Mouse (Mus musculus) liver, embryonic 12.5 days (tissue): ENCODE measurements around the gene Tmem223. TPM values are rescaled to one million over a fixed set of nuclear protein-coding genes. Genes with fewer than 3 reads are reported as not detected.

Source experiments
- ATAC-seq: fragments of 200-750 bp; cut with Nextera tagmentation; 2 replicates; pipeline ENCODE4 v1.8.0; 2017; ENCODE audit warnings: moderate number of reproducible peaks, mild to moderate bottlenecking, moderate library complexity
- H3K27ac ChIP-seq: fragments of 300-500 bp; sonication (generic); 2 replicates; pipeline ENCODE4 v1.5.1; 2016; ENCODE audit warnings: mild to moderate bottlenecking
- H3K27me3 ChIP-seq: fragments of 300-500 bp; sonication (generic); replicated peaks from 2 replicates; pipeline ENCODE4 v1.6.1; 2016; ENCODE audit warnings: mild to moderate bottlenecking, moderate library complexity
- H3K36me3 ChIP-seq: fragments of 300-500 bp; sonication (generic); 2 replicates; pipeline ENCODE4 v1.6.1; 2016; ENCODE audit warnings: mild to moderate bottlenecking, moderate library complexity
- H3K4me1 ChIP-seq: fragments of 300-500 bp; sonication (generic); 2 replicates; pipeline ENCODE4 v1.6.1; 2016
- H3K4me2 ChIP-seq: fragments of 300-500 bp; sonication (generic); 2 replicates; pipeline ENCODE4 v1.6.1; 2016; ENCODE audit warnings: mild to moderate bottlenecking, moderate library complexity
- H3K4me3 ChIP-seq: fragments of 300-500 bp; sonication (generic); 2 replicates; pipeline ENCODE4 v1.5.1; 2016; ENCODE audit warnings: mild to moderate bottlenecking, moderate library complexity
- H3K9ac ChIP-seq: fragments of 300-500 bp; sonication (generic); 2 replicates; pipeline ENCODE4 v1.6.1; 2016; ENCODE audit warnings: mild to moderate bottlenecking, moderate library complexity
- H3K9me3 ChIP-seq: fragments of 300-500 bp; sonication (generic); replicated peaks from 2 replicates; pipeline ENCODE4 v1.6.1; 2016; ENCODE audit warnings: mild to moderate bottlenecking, moderate library complexity
- WGBS: fragments of 180-500 bp; shearing (Covaris S2); methylation state at CpG from one replicate; pipeline ENCODE4 v1.1.7; 2016; ENCODE audit not compliant: insufficient replicate concordance; 5-methylcytosine and 5-hydroxymethylcytosine counted together
- polyA plus RNA-seq: library from polyadenylated mRNA; unstranded; fragments of >200 nt; fragmentation: Nextera tagmentation; extraction: Ambion mirVana; gene quantifications from 2 replicates; pipeline ENCODE4 v1.2.1, GENCODE M21; 2016

The Tmem223 gene
- polyA plus RNA-seq, 1 experiment from 2014 or later, result 80.0 TPM

- Histone ChIP-seq H3K36me3 (peaks cover 54% of the 10 kb centered on the region), H3K4me3 (peak overlapping the region; percentile 95), H3K4me1 (peaks cover 43% of the 10 kb centered on the region), H3K27ac (peak overlapping the region; percentile 96), H3K9me3 (no peaks in the 10 kb centered on the region), H3K4me2 (peak overlapping the region; percentile 81), H3K27me3 (no peaks in the 10 kb centered on the region), H3K9ac (peak overlapping the region; percentile 98)
- no peak for ATAC-seq
- 27% methylated on average over 3 of the region's 3 CpGs for WGBS
Observed at GRCm38 (mm10) chr19:8755652-8756051, 15.1 kb upstream of the Tmem223 start.

- peak within 1 kb of the TSS; percentile 81 for H3K4me2 ChIP-seq
- WGBS, result under 1% methylated on average over 75 of the region's 75 CpGs
- peaks cover 43% of the 10 kb centered on the region for H3K4me1 ChIP-seq
- H3K27me3 ChIP-seq, result no peaks in the 10 kb centered on the region
- peak within 1 kb of the TSS; percentile 95 for H3K4me3 ChIP-seq
- peaks cover 52% of the 10 kb centered on the region for H3K36me3 ChIP-seq
- ATAC-seq, result peak; percentile 92
- H3K9me3 ChIP-seq, result no peaks in the 10 kb centered on the region
- peak within 1 kb of the TSS; percentile 96 for H3K27ac ChIP-seq
- H3K9ac ChIP-seq, result peak within 1 kb of the TSS; percentile 98
Observed at GRCm38 (mm10) chr19:8756635-8757387, 14.0 kb upstream of the Tmem223 start, which contains the start of gene Nxf1. Gene Nxf1, plus strand, starts transcription at chr19:8757073.

- ATAC-seq, result no peak
- WGBS, result 3% methylated on average over 14 of the region's 14 CpGs
- H3K36me3 ChIP-seq, result peaks cover 52% of the 10 kb centered on the region
Observed at GRCm38 (mm10) chr19:8757471-8757998, 13.3 kb upstream of the Tmem223 start.

GRCm38 (mm10) chr19:8758899-8759298, 11.9 kb upstream of the Tmem223 start:
- Histone ChIP-seq H3K27me3 (no peaks in the 10 kb centered on the region), H3K9me3 (no peaks in the 10 kb centered on the region), H3K4me2 (peak overlapping the region; percentile 81), H3K9ac (peak overlapping the region; percentile 98), H3K36me3 (peaks cover 52% of the 10 kb centered on the region), H3K4me3 (peak overlapping the region; percentile 95), H3K4me1 (peaks cover 43% of the 10 kb centered on the region), H3K27ac (peak overlapping the region; percentile 61)
- WGBS, result 24% methylated on average over 2 of the region's 2 CpGs
- no peak for ATAC-seq

More at GRCm38 (mm10) chr19:8757471-8757998, 13.3 kb upstream of the Tmem223 start:
- no peaks in the 10 kb centered on the region for H3K27me3 ChIP-seq
- peak overlapping the region; percentile 96 for H3K27ac ChIP-seq
- peak overlapping the region; percentile 98 for H3K9ac ChIP-seq
- H3K4me3 ChIP-seq, result peak overlapping the region; percentile 95
- H3K4me1 ChIP-seq, result peaks cover 43% of the 10 kb centered on the region
- H3K4me2 ChIP-seq, result peak overlapping the region; percentile 81
- H3K9me3 ChIP-seq, result no peaks in the 10 kb centered on the region

- H3K9ac ChIP-seq, result no peak overlapping the region
- peaks cover 7% of the 10 kb centered on the region for H3K9me3 ChIP-seq
- no peaks in the 10 kb centered on the region for H3K27me3 ChIP-seq
- peaks cover 32% of the 10 kb centered on the region for H3K4me1 ChIP-seq
- H3K36me3 ChIP-seq, result peaks cover 54% of the 10 kb centered on the region
- no peak overlapping the region for H3K27ac ChIP-seq
- no peak overlapping the region for H3K4me3 ChIP-seq
- ATAC-seq, result no peak
- 81% methylated on average over 2 of the region's 2 CpGs for WGBS
- no peak overlapping the region for H3K4me2 ChIP-seq
Observed at GRCm38 (mm10) chr19:8760757-8761156, 10.0 kb upstream of the Tmem223 start.

GRCm38 (mm10) chr19:8763276-8763675, 7.5 kb upstream of the Tmem223 start:
- H3K4me1 ChIP-seq, result peaks cover 18% of the 10 kb centered on the region
- H3K36me3 ChIP-seq, result peaks cover 77% of the 10 kb centered on the region
- H3K4me2 ChIP-seq, result no peak overlapping the region
- no peak overlapping the region for H3K9ac ChIP-seq
- 81% methylated on average over 4 of the region's 4 CpGs for WGBS
- no peak overlapping the region for H3K27ac ChIP-seq
- H3K27me3 ChIP-seq, result no peaks in the 10 kb centered on the region
- no peak overlapping the region for H3K4me3 ChIP-seq
- ATAC-seq, result no peak
- H3K9me3 ChIP-seq, result peaks cover 7% of the 10 kb centered on the region

GRCm38 (mm10) chr19:8765562-8765961, 5.2 kb upstream of the Tmem223 start:
- H3K36me3 ChIP-seq, result peaks cover 96% of the 10 kb centered on the region
- 90% methylated on average over 9 of the region's 9 CpGs for WGBS
- no peak overlapping the region for H3K4me2 ChIP-seq
- no peak for ATAC-seq
- H3K9ac ChIP-seq, result no peak overlapping the region
- H3K27ac ChIP-seq, result no peak overlapping the region
- H3K4me1 ChIP-seq, result peaks cover 7% of the 10 kb centered on the region
- no peaks in the 10 kb centered on the region for H3K27me3 ChIP-seq
- H3K9me3 ChIP-seq, result peaks cover 7% of the 10 kb centered on the region
- H3K4me3 ChIP-seq, result no peak overlapping the region

- ATAC-seq, result peak; percentile 72
Observed at GRCm38 (mm10) chr19:8772996-8773395, 2.2 kb downstream of the Tmem223 start.

GRCm38 (mm10) chr19:8773409-8773808, 2.6 kb downstream of the Tmem223 start:
- Histone ChIP-seq H3K36me3 (peaks cover 58% of the 10 kb centered on the region), H3K4me1 (peaks cover 53% of the 10 kb centered on the region)

More at GRCm38 (mm10) chr19:8772996-8773395, 2.2 kb downstream of the Tmem223 start:
- H3K27ac ChIP-seq, result peak overlapping the region; percentile 99
- peaks cover 53% of the 10 kb centered on the region for H3K4me1 ChIP-seq
- WGBS, result 19% methylated on average over 5 of the region's 5 CpGs
- H3K4me2 ChIP-seq, result peak overlapping the region; percentile 99
- H3K9ac ChIP-seq, result peak overlapping the region; percentile 96
- peaks cover 58% of the 10 kb centered on the region for H3K36me3 ChIP-seq
- H3K4me3 ChIP-seq, result peak overlapping the region; percentile 74
- no peaks in the 10 kb centered on the region for H3K27me3 ChIP-seq
- no peaks in the 10 kb centered on the region for H3K9me3 ChIP-seq

GRCm38 (mm10) chr19:8774086-8774835, 3.5 kb downstream of the Tmem223 start, which contains the start of gene Tmem179b:
Gene Tmem179b, minus strand, starts transcription at chr19:8774467.
- no peaks in the 10 kb centered on the region for H3K27me3 ChIP-seq
- H3K27ac ChIP-seq, result peak within 1 kb of the TSS; percentile 99
- WGBS, result 2% methylated on average over 68 of the region's 68 CpGs
- H3K4me1 ChIP-seq, result peaks cover 53% of the 10 kb centered on the region
- H3K4me2 ChIP-seq, result peak within 1 kb of the TSS; percentile 99
- peak within 1 kb of the TSS; percentile 96 for H3K9ac ChIP-seq
- H3K36me3 ChIP-seq, result peaks cover 55% of the 10 kb centered on the region
- peak within 1 kb of the TSS; percentile 74 for H3K4me3 ChIP-seq
- no peaks in the 10 kb centered on the region for H3K9me3 ChIP-seq
- ATAC-seq, result peak; percentile 86

More at GRCm38 (mm10) chr19:8773409-8773808, 2.6 kb downstream of the Tmem223 start:
- ATAC-seq, result 0 out of 2 replicates have a peak, but pooled peaks have one; percentile 9
- Histone ChIP-seq H3K27ac (peak overlapping the region; percentile 99), H3K9ac (peak overlapping the region; percentile 96), H3K9me3 (no peaks in the 10 kb centered on the region), H3K27me3 (no peaks in the 10 kb centered on the region), H3K4me3 (peak overlapping the region; percentile 74), H3K4me2 (peak overlapping the region; percentile 99)
- 21% methylated on average over 6 of the region's 6 CpGs for WGBS

- Histone ChIP-seq H3K9me3 (no peaks in the 10 kb centered on the region), H3K9ac (peak overlapping the region; percentile 96), H3K27ac (peak overlapping the region; percentile 99), H3K4me3 (peak overlapping the region; percentile 74), H3K4me2 (peak overlapping the region; percentile 99), H3K4me1 (peaks cover 53% of the 10 kb centered on the region), H3K27me3 (no peaks in the 10 kb centered on the region), H3K36me3 (peaks cover 53% of the 10 kb centered on the region)
- 6% methylated on average over 20 of the region's 20 CpGs for WGBS
- ATAC-seq, result no peak
Observed at GRCm38 (mm10) chr19:8774951-8775421, 4.2 kb downstream of the Tmem223 start.
